Mouse (Mus musculus) forebrain, postnatal 0 days (tissue): ENCODE measurements around the gene Elmsan1. TPM values are rescaled to one million over a fixed set of nuclear protein-coding genes. Genes with fewer than 3 reads are reported as not detected.

ENCODE experiments used
- ATAC-seq: fragments of 200-750 bp; cut with Nextera tagmentation; 2 replicates; pipeline ENCODE4 v1.8.0; 2017; ENCODE audit warnings: mild to moderate bottlenecking, moderate library complexity
- DNase-seq: peaks from one replicate; pipeline ENCODE4 v3.0.0-alpha.2; 2015
- H3K27ac ChIP-seq: fragments of 300-500 bp; sonication (generic); 2 replicates; pipeline ENCODE4 v1.5.1; 2014; ENCODE audit warnings: low read depth, mild to moderate bottlenecking, antibody characterized with exemption, low read length, moderate library complexity, mixed read lengths
- H3K27me3 ChIP-seq: fragments of 300-500 bp; sonication (generic); 2 replicates; pipeline ENCODE4 v1.6.1; 2014; ENCODE audit warnings: mild to moderate bottlenecking, low read length, mixed read lengths; ENCODE audit not compliant: insufficient read depth
- H3K36me3 ChIP-seq: fragments of 300-500 bp; sonication (generic); 2 replicates; pipeline ENCODE4 v1.6.1; 2014; ENCODE audit warnings: mild to moderate bottlenecking, moderate library complexity; ENCODE audit not compliant: insufficient read depth
- H3K4me1 ChIP-seq: fragments of 300-500 bp; sonication (generic); 2 replicates; pipeline ENCODE4 v1.6.1; 2014; ENCODE audit warnings: antibody characterized with exemption; ENCODE audit not compliant: insufficient read depth
- H3K4me2 ChIP-seq: fragments of 300-500 bp; sonication (generic); 2 replicates; pipeline ENCODE4 v1.6.1; 2014; ENCODE audit warnings: low read depth, mild to moderate bottlenecking, moderate library complexity
- H3K4me3 ChIP-seq: fragments of 300-500 bp; sonication (generic); 2 replicates; pipeline ENCODE4 v1.5.1; 2014; ENCODE audit warnings: low read depth, low read length, mixed read lengths
- H3K9ac ChIP-seq: fragments of 300-500 bp; sonication (generic); 2 replicates; pipeline ENCODE4 v1.6.1; 2014; ENCODE audit warnings: mild to moderate bottlenecking
- H3K9me3 ChIP-seq: fragments of 300-500 bp; sonication (generic); 2 replicates; pipeline ENCODE4 v1.6.1; 2016; ENCODE audit warnings: low read length
- CTCF ChIP-seq: sonication (generic); IDR thresholded peaks from 2 replicates; pipeline ENCODE4 v1.5.1; 2016; ENCODE audit warnings: antibody characterized with exemption, control low read depth, low read depth
- WGBS: fragments of 180-500 bp; shearing (Covaris S2); extraction: QIAGEN DNeasy Blood & Tissue Kit; methylation state at CpG from one replicate; pipeline ENCODE4 v1.1.7; 2014; 5-methylcytosine and 5-hydroxymethylcytosine counted together
- polyA plus RNA-seq: library from polyadenylated mRNA; unstranded; fragments of >200 nt; fragmentation: Nextera tagmentation; extraction: Ambion mirVana; gene quantifications from 2 replicates; pipeline ENCODE4 v1.2.1, GENCODE M21; 2015
- total RNA-seq: library from RNA; depleted of rRNA; stranded (reverse); fragments of >200 nt; gene quantifications from 2 replicates; pipeline ENCODE4 v1.2.3, GENCODE M21; 2014

Elmsan1 gene
- total and polyA plus RNA-seq, 2 experiments from 2014 or later, result 2.5 to 7.9 TPM

- peak overlapping the region; percentile 97 for H3K4me2 ChIP-seq
- WGBS, result under 1% methylated on average over 91 of the region's 102 CpGs
- TF ChIP-seq CTCF, result no peak
- ATAC-seq, result peak; percentile 67
- H3K9me3 ChIP-seq, result no peaks in the 10 kb centered on the region
- H3K9ac ChIP-seq, result peak overlapping the region; percentile 79
- DNase-seq, result peak; percentile 79
- H3K36me3 ChIP-seq, result no peaks in the 10 kb centered on the region
- H3K27me3 ChIP-seq, result no peaks in the 10 kb centered on the region
- H3K27ac ChIP-seq, result peak overlapping the region; percentile 95
- H3K4me3 ChIP-seq, result peak overlapping the region; percentile 78
- peaks cover 27% of the 10 kb centered on the region for H3K4me1 ChIP-seq
Measured at GRCm38 (mm10) chr12:84192741-84193641, 25.7 kb downstream of the Elmsan1 start.

- H3K27me3 ChIP-seq, result no peaks in the 10 kb centered on the region
- peak overlapping the region; percentile 95; the same call in 1 of the 2 replicates for H3K27ac ChIP-seq
- no peaks in the 10 kb centered on the region for H3K36me3 ChIP-seq
- H3K9me3 ChIP-seq, result no peaks in the 10 kb centered on the region
- peak overlapping the region; percentile 79 for H3K9ac ChIP-seq
- peak overlapping the region; percentile 97 for H3K4me2 ChIP-seq
- DNase-seq (no peak), ATAC-seq (no peak)
- WGBS, result 2% methylated on average over 13 of the region's 13 CpGs
- no peak for TF ChIP-seq CTCF
- peaks cover 27% of the 10 kb centered on the region for H3K4me1 ChIP-seq
- H3K4me3 ChIP-seq, result peak overlapping the region; percentile 78
Measured at GRCm38 (mm10) chr12:84192280-84192679, 26.4 kb downstream of the Elmsan1 start.

DNA sequence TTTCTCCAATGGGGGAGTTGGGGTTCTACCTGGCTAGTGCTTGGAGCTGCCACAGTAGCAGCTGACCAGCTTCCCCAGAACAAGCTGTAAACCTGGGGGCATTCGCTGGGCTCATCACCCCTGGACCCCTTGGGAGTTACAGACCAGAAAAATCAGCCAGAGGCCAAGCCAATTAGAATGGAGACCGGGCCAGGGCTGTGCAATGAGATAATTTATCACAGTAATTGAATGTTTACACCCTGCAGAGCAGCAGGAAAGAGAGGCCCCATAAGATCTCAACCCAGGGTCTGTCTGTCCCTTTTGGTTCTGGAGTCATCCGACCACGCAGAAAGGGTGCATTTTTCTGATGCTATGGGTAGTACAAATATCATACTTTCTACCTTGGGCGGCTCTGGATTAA, 26.9 kb downstream of the Elmsan1 start:
- H3K9ac ChIP-seq, result peak overlapping the region; percentile 79
- no peak for DNase-seq
- no peak for TF ChIP-seq CTCF

DNA sequence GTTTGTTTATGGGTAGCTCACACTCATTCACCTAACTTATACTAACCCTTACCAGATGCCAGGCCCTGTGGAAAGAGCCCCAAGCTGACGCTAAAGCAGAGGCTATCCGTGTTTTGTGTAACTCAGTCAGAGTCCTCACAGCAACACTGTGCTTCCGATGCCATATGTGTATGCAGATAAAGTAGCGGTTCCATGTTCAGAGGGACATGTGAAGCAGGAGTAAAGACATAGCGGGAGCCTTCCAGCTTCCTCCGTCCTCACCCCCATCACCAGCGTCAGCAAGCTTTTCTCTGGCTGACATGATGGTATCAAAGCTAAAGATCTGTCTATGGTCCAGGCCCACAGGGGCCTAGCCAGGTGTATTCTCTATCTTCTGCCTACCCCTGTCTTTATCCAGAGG, 27.5 kb downstream of the Elmsan1 start:
- Histone ChIP-seq H3K4me3 (no peak overlapping the region), H3K9me3 (no peaks in the 10 kb centered on the region), H3K36me3 (no peaks in the 10 kb centered on the region), H3K4me2 (peak overlapping the region; percentile 97), H3K4me1 (peaks cover 27% of the 10 kb centered on the region), H3K27ac (no peak overlapping the region), H3K27me3 (no peaks in the 10 kb centered on the region), H3K9ac (no peak overlapping the region)
- DNase-seq (no peak), ATAC-seq (no peak)
- no peak for TF ChIP-seq CTCF
- 45% methylated on average over 7 of the region's 7 CpGs for WGBS

More for the DNA sequence above, 26.9 kb downstream of the Elmsan1 start:
- Histone ChIP-seq H3K27ac (no peak overlapping the region), H3K4me2 (peak overlapping the region; percentile 97), H3K9me3 (no peaks in the 10 kb centered on the region), H3K27me3 (no peaks in the 10 kb centered on the region), H3K4me3 (peak overlapping the region; percentile 78), H3K4me1 (peaks cover 27% of the 10 kb centered on the region), H3K36me3 (no peaks in the 10 kb centered on the region)
- no peak for ATAC-seq
- 20% methylated on average over 5 of the region's 5 CpGs for WGBS

DNA sequence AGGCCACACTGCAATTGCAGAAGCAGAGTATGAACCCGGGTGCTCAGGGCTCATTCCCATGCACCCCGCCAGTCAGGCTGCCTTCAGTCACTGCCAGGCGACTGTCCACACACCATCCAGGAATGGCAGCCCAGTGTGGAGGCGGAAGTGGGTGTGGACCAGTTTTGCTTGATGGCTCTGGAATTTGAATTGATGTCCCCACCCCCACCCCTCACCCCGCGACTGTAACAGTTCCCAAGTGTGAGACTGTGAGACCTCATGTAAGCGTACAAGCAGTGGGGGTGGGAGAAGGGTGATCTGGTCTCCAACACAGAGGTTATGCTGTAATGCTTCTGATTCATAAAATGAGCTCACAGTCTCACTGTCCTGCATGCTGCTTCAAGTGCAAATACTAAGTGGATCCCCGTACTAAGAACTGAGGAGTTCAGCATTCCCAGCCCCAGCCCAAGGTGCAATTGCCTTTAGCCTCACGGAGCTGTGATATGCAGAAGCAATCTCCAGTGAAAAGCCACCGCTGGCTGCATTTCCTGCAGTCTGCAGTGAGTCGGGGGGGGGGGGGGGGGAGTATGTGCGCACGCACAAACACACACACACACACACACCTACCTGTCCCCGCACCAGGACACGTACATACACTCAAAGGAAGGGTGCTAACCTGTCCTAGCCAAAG, 28.4 kb downstream of the Elmsan1 start:
- Histone ChIP-seq H3K27ac (no peak overlapping the region), H3K4me3 (no peak overlapping the region), H3K9ac (no peak overlapping the region), H3K27me3 (no peaks in the 10 kb centered on the region), H3K4me2 (peak overlapping the region; percentile 15; the same call in 1 of the 2 replicates), H3K9me3 (no peaks in the 10 kb centered on the region), H3K36me3 (no peaks in the 10 kb centered on the region), H3K4me1 (peaks cover 27% of the 10 kb centered on the region)
- 66% methylated on average over 15 of the region's 15 CpGs for WGBS
- no peak for TF ChIP-seq CTCF
- DNase-seq, result no peak
- ATAC-seq, result no peak

- no peak overlapping the region for H3K27ac ChIP-seq
- H3K4me1 ChIP-seq, result peaks cover 21% of the 10 kb centered on the region
- WGBS, result 75% methylated on average over 14 of the region's 14 CpGs
- TF ChIP-seq CTCF, result no peak
- H3K27me3 ChIP-seq, result no peaks in the 10 kb centered on the region
- DNase-seq (no peak), ATAC-seq (no peak)
- no peak overlapping the region for H3K9ac ChIP-seq
- no peaks in the 10 kb centered on the region for H3K36me3 ChIP-seq
- no peak overlapping the region for H3K4me2 ChIP-seq
- no peaks in the 10 kb centered on the region for H3K9me3 ChIP-seq
- no peak overlapping the region for H3K4me3 ChIP-seq
Measured at GRCm38 (mm10) chr12:84188881-84189444, 29.7 kb downstream of the Elmsan1 start.
